Mouse (Mus musculus) liver, embryonic 14 days (tissue): ENCODE data around the gene Prdm16. TPM values are rescaled to one million over a fixed set of nuclear protein-coding genes. Genes with fewer than 3 reads are reported as not detected.

ENCODE experiments used
- polyA plus RNA-seq: library from polyadenylated mRNA; depleted of rRNA; stranded (reverse); fragments of >200 nt; gene quantifications from 2 replicates; pipeline ENCODE4 v1.2.3, GENCODE M21; 2012; rRNA removed

Prdm16 gene
- polyA plus RNA-seq: 0.38 and 0.54 TPM in 2 replicates

DNA sequence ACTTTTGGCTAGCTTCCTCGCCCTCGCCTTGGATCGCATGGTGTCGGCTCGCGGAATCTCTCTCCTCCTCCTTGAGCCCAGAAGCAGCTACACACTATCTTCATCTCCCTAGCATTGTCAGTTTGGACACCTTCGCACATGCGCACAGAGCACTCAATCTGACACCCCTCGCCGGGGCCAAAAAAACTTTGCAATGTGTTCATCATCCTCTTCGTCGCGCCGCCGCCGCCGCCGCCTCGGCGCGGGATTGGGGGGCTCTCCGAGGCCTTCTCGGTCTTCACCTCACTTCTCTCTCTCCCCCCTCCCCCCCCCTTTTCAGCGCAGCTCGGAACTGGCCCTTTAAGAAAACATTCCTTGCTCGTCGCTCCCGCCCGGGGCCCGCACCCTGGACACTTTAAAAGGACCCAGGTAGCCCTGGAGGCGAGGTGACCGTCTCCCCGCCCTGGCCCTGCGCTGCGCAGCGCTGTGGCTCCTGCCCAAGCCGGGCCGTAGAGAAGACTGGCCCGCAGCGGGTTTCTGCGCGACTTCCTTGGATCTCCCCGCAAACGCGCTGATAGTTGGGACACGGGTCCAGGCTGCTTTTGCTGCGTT, at the start of gene Prdm16:
Gene Prdm16, minus strand, starts transcription at position 153 of the 591 bp plus-strand sequence.

DNA sequence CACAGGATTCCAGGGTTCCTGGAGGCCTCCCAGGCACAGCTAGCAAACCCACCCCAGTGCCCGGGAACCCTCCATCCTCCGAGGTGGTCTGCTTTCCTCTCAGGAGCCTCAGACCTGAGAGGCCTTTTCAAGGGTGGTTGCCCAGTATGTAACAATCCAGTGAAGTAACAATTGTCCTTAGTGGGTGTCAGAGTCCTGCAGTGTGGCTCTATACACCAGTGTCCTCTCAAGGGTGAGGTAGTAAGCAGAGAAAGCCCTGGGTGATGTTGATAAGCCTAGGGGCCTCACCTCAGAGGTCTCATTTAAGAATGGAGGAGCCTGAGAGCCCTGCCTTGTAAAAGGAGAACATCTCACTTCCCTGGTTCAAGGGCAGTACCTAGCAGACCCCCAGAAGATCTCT, 31.1 kb upstream of the Prdm16 start, which contains the start of gene Actrt2:
Gene Actrt2, minus strand, starts transcription at position 101 of the 400 bp plus-strand sequence.

DNA sequence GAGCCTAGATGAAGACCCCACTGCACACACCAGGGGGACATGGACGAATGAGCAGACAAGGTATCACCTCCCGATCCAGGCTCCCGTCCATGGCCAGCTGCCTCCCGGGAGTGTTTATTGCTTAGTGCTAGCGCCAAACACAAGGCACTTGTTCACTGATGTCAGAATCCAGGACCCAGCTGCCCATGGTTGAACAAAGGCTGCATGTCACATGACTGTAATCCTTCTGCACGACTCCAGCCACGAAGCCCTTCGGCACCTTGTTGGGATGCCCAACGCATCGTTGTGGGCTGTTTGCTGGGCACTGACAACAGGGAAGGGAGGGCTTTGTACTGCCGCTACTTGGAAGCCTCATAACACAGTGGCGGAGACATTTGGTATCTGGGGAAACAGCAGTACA, 300.9 kb downstream of the Prdm16 start, which contains the start of gene B230104I21Rik:
Gene B230104I21Rik, plus strand, starts transcription at position 367 of the 400 bp plus-strand sequence.

DNA sequence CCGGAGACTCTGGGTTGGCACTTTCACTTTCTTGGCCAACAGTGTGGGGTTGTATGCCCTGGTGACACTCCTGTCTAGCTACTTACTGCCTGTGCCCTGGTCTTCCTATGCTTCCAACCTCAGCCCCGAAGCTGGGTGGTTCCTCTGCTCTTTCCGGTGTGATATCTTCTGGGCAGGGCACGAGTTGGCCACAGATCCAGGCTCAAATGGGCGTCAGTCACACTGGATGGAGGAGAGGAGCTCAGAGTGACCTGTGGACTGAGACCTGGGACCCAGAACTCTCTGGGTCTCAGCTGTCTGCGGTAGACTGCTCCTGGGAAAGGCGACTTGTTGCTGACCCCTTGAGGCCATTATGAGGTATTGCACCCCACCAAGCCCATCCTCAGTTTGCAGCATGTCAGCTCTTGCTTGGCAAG, 335.2 kb downstream of the Prdm16 start, which contains the start of gene Arhgef16:
Gene Arhgef16, minus strand, starts transcription at position 211 of the 416 bp plus-strand sequence.

Other genes starting within 250 kb of the Prdm16 start
- gene Actrt2, start 31.0 kb upstream of the Prdm16 start, polyA plus RNA-seq: not detected in 2 replicates
- 0.02 TPM in 2 replicates for gene Ttc34, start 200.6 kb upstream of the Prdm16 start, polyA plus RNA-seq
- 2.5 and 2.7 TPM in 2 replicates for gene Mmel1, start 232.7 kb upstream of the Prdm16 start, polyA plus RNA-seq